Mouse (Mus musculus): ENCODE measurements at regions not wholly inside any gene's neighbourhood (a gene's known extent, or its start where the extent isn't known, plus 50 kb on each side); places are given as distances from the start of the nearest gene placed in this dataset.

DNA sequence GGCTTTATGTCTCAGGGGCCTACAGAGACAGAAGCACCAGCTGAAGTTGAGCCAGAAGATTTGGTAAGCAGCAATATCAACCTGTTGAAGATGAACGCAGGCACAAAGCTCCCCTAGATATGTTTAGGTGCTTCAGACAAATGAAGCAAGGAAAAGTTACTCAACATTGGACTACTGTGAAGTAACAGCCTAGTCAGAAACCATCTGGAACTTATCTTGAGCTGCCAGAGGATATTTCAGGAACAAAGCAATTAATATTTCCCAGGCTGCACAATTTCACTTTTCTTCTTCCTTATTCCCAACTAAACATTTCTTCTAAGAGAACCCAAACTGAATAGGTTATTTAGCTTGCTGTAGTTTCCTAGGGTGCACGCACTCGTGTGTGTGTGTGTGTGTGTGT, 125.1 kb downstream of the Scg2 start:
- 71% methylated on average over 3 of the region's 3 CpGs for WGBS
- H3K27me3 ChIP-seq (ENCODE audit: control insufficient read depth, insufficient read depth, low read length) = no peaks in the 10 kb centered on the region
- H3K4me1 ChIP-seq (ENCODE audit: control insufficient read depth, insufficient read depth, low read length) = no peaks in the 10 kb centered on the region
- DNase-seq (ENCODE audit: extremely low read depth, low read depth, low spot score) = no peak
- TF ChIP-seq CTCF (IDR thresholded peaks at IDR 0.05; ENCODE audit: low read depth, low read length) (no peak), POLR2A (IDR thresholded peaks at IDR 0.05; ENCODE audit: extremely low read depth, insufficient read depth, low read length) (no peak)
- no peak overlapping the region for H3K9ac ChIP-seq (ENCODE audit: low read depth, low read length)
- no peak overlapping the region for H3K27ac ChIP-seq (replicated peaks; ENCODE audit: insufficient read depth, low read depth, low read length)
- H3K36me3 ChIP-seq (ENCODE audit: control insufficient read depth, insufficient read depth, low read length) = no peaks in the 10 kb centered on the region
- no peak overlapping the region for H3K4me3 ChIP-seq (ENCODE audit: insufficient read depth, low read depth, low read length)
- no peaks in the 10 kb centered on the region for H3K79me2 ChIP-seq (ENCODE audit: control insufficient read depth, insufficient read depth, low read length)

DNA sequence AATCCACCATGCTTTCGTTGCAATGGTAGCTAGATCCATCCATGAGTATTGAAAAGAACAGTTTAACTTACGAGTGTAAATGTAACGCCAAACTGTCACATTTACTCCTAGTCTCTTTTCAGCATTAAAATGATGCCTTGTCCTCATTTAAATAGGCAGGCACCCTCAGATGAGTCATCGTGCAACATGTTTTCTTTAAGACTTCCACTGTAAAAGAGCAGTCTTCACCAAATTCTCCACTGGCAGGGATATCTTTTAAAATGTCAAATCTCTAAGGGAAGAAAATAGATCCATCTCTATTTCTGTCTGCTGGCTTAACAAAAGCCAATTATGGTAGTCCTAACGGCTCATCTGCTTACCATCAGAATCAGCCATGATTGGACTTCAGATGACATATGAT, 127.8 kb downstream of the Scg2 start:
- H3K9ac ChIP-seq (ENCODE audit: low read depth, low read length) = no peak overlapping the region
- no peaks in the 10 kb centered on the region for H3K36me3 ChIP-seq (ENCODE audit: control insufficient read depth, insufficient read depth, low read length)
- no peaks in the 10 kb centered on the region for H3K4me1 ChIP-seq (ENCODE audit: control insufficient read depth, insufficient read depth, low read length)
- H3K27me3 ChIP-seq (ENCODE audit: control insufficient read depth, insufficient read depth, low read length) = no peaks in the 10 kb centered on the region
- no peak overlapping the region for H3K4me3 ChIP-seq (ENCODE audit: insufficient read depth, low read depth, low read length)
- no peaks in the 10 kb centered on the region for H3K79me2 ChIP-seq (ENCODE audit: control insufficient read depth, insufficient read depth, low read length)
- no peak for TF ChIP-seq CTCF (IDR thresholded peaks at IDR 0.05; ENCODE audit: low read depth, low read length)
- no peak for TF ChIP-seq POLR2A (IDR thresholded peaks at IDR 0.05; ENCODE audit: extremely low read depth, insufficient read depth, low read length)
- no peak overlapping the region for H3K27ac ChIP-seq (replicated peaks; ENCODE audit: insufficient read depth, low read depth, low read length)
- DNase-seq (ENCODE audit: extremely low read depth, low read depth, low spot score) = no peak
- WGBS = 85% methylated on average over 5 of the region's 5 CpGs

DNA sequence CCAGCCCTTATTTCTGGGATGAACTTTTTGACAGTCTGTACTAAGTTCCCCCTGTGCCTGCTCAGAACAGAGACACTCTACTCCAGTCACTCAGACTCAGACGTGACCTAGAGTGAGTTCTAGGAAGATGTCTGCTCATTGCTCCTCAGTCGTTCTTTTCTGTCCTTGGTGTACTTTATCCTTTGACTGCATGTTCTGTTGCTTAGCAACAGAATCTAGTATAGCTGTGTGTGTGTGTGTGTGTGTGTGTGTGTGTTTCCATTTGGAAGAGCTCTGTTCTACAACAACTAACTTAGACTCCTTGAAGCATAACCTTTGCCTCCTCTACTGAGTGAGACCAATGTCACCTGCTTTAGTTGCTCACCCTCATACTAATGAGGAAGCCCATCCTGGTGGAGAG, 136.3 kb downstream of the Scg2 start:
- H3K79me2 ChIP-seq (ENCODE audit: control insufficient read depth, insufficient read depth, low read length) = no peaks in the 10 kb centered on the region
- H3K9ac ChIP-seq (ENCODE audit: low read depth, low read length) = no peak overlapping the region
- 56% methylated on average over 2 of the region's 2 CpGs for WGBS
- TF ChIP-seq CTCF (IDR thresholded peaks at IDR 0.05; ENCODE audit: low read depth, low read length) = no peak
- no peak for TF ChIP-seq POLR2A (IDR thresholded peaks at IDR 0.05; ENCODE audit: extremely low read depth, insufficient read depth, low read length)
- no peaks in the 10 kb centered on the region for H3K36me3 ChIP-seq (ENCODE audit: control insufficient read depth, insufficient read depth, low read length)
- no peak overlapping the region for H3K4me3 ChIP-seq (ENCODE audit: insufficient read depth, low read depth, low read length)
- no peaks in the 10 kb centered on the region for H3K27me3 ChIP-seq (ENCODE audit: control insufficient read depth, insufficient read depth, low read length)
- H3K27ac ChIP-seq (replicated peaks; ENCODE audit: insufficient read depth, low read depth, low read length) = no peak overlapping the region
- DNase-seq (ENCODE audit: extremely low read depth, low read depth, low spot score) = no peak
- H3K4me1 ChIP-seq (ENCODE audit: control insufficient read depth, insufficient read depth, low read length) = no peaks in the 10 kb centered on the region

DNA sequence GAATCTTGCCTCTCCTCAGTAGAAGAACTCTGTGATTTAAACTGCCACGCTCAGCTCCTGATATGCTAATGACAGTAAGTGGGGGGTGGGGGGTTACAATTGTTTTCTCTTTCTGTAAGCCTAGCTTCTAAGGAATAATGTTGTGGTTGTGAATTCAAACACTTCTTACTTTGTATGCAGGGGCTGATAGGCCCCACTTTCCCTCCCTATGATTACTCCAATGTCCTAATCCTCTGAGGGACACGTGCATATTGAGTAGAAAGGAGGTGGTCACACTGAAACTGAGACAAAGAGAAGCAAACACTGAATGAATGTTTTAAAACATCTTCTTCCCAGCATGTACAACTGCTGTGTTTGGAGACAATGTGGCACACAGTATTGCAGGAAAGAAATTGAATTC, 140.3 kb downstream of the Scg2 start:
- TF ChIP-seq POLR2A (IDR thresholded peaks at IDR 0.05; ENCODE audit: extremely low read depth, insufficient read depth, low read length) = no peak
- TF ChIP-seq CTCF (IDR thresholded peaks at IDR 0.05; ENCODE audit: low read depth, low read length) = no peak
- H3K79me2 ChIP-seq (ENCODE audit: control insufficient read depth, insufficient read depth, low read length) = no peaks in the 10 kb centered on the region
- H3K27me3 ChIP-seq (ENCODE audit: control insufficient read depth, insufficient read depth, low read length) = no peaks in the 10 kb centered on the region
- no peak overlapping the region for H3K27ac ChIP-seq (replicated peaks; ENCODE audit: insufficient read depth, low read depth, low read length)
- no peak overlapping the region for H3K4me3 ChIP-seq (ENCODE audit: insufficient read depth, low read depth, low read length)
- no peak overlapping the region for H3K9ac ChIP-seq (ENCODE audit: low read depth, low read length)
- H3K4me1 ChIP-seq (ENCODE audit: control insufficient read depth, insufficient read depth, low read length) = no peaks in the 10 kb centered on the region
- H3K36me3 ChIP-seq (ENCODE audit: control insufficient read depth, insufficient read depth, low read length) = no peaks in the 10 kb centered on the region
- no peak for DNase-seq (ENCODE audit: extremely low read depth, low read depth, low spot score)
- 58% methylated on average over 2 of the region's 2 CpGs for WGBS

DNA sequence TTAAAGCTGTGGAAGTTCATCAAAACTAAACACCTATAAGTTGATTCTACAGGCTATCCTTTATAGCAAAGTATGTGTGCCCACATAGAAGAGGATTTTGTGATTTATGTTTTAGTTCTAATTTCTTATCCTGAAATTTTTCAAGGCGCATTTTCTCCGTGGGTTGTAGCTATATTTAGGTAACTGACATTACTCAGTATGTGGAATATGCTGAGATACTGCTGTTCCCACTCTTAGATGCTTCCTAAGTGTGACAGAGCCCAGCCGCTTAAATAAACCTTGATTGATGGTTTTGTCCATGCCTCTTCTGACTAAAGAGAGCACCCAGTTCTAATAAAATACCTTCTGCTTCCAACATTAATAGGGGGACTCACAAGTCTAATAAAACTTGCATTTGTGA, 180.2 kb downstream of the Scg2 start:
- WGBS = 75% methylated on average over 3 of the region's 3 CpGs
- no peaks in the 10 kb centered on the region for H3K4me1 ChIP-seq (ENCODE audit: control insufficient read depth, insufficient read depth, low read length)
- no peaks in the 10 kb centered on the region for H3K79me2 ChIP-seq (ENCODE audit: control insufficient read depth, insufficient read depth, low read length)
- TF ChIP-seq POLR2A (IDR thresholded peaks at IDR 0.05; ENCODE audit: extremely low read depth, insufficient read depth, low read length) = no peak
- TF ChIP-seq CTCF (IDR thresholded peaks at IDR 0.05; ENCODE audit: low read depth, low read length) = no peak
- H3K27me3 ChIP-seq (ENCODE audit: control insufficient read depth, insufficient read depth, low read length) = no peaks in the 10 kb centered on the region
- H3K36me3 ChIP-seq (ENCODE audit: control insufficient read depth, insufficient read depth, low read length) = no peaks in the 10 kb centered on the region
- no peak for DNase-seq (ENCODE audit: extremely low read depth, low read depth, low spot score)
- H3K9ac ChIP-seq (ENCODE audit: low read depth, low read length) = no peak overlapping the region
- H3K27ac ChIP-seq (replicated peaks; ENCODE audit: insufficient read depth, low read depth, low read length) = no peak overlapping the region
- H3K4me3 ChIP-seq (ENCODE audit: insufficient read depth, low read depth, low read length) = no peak overlapping the region

DNA sequence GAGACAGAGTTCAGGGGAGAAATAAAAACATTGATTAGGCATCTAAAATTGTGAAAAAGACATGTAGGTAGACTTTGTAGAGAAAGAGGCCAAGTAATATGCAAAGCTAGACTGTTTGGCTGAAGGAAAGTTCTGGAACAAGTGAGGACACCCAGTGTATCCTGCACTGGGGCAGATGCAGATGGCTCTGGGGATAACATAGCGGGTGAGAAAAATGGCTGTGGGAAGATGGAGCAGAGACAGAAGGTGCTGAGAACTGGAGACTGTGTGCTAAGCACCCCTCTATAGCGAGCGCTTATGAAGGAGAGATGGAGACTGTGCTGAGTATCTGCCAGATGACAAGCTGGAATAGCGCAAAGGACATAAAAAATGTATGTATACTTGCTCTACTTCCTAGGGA, 226.9 kb downstream of the Scg2 start:
- no peak for TF ChIP-seq CTCF (IDR thresholded peaks at IDR 0.05; ENCODE audit: low read depth, low read length)
- no peak for TF ChIP-seq POLR2A (IDR thresholded peaks at IDR 0.05; ENCODE audit: extremely low read depth, insufficient read depth, low read length)
- Histone ChIP-seq H3K27ac (replicated peaks; ENCODE audit: insufficient read depth, low read depth, low read length) (no peak overlapping the region), H3K36me3 (ENCODE audit: control insufficient read depth, insufficient read depth, low read length) (no peaks in the 10 kb centered on the region), H3K4me3 (ENCODE audit: insufficient read depth, low read depth, low read length) (no peak overlapping the region), H3K4me1 (ENCODE audit: control insufficient read depth, insufficient read depth, low read length) (no peaks in the 10 kb centered on the region), H3K27me3 (ENCODE audit: control insufficient read depth, insufficient read depth, low read length) (peaks cover 3% of the 10 kb centered on the region; the same call in 1 of the 2 replicates), H3K9ac (ENCODE audit: low read depth, low read length) (no peak overlapping the region), H3K79me2 (ENCODE audit: control insufficient read depth, insufficient read depth, low read length) (no peaks in the 10 kb centered on the region)
- 96% methylated on average over 4 of the region's 4 CpGs for WGBS
- no peak for DNase-seq (ENCODE audit: extremely low read depth, low read depth, low spot score)

Data from liver, adult 2 months (tissue).